Mouse (Mus musculus): ENCODE results near the gene Scn4b.

Scn4b gene

GRCm38 (mm10) chr9:45138191-45139032 lies at the start of gene Scn4b:
Gene Scn4b (plus strand): TSS chr9:45138395.
- peak; percentile 68 for DNase-seq

- no peak for DNase-seq
Measured at GRCm38 (mm10) chr9:45090811-45091210, 47.4 kb upstream of the Scn4b start.

GRCm38 (mm10) chr9:45092641-45093040 lies 45.6 kb upstream of the Scn4b start:
- no peak for DNase-seq

DNA sequence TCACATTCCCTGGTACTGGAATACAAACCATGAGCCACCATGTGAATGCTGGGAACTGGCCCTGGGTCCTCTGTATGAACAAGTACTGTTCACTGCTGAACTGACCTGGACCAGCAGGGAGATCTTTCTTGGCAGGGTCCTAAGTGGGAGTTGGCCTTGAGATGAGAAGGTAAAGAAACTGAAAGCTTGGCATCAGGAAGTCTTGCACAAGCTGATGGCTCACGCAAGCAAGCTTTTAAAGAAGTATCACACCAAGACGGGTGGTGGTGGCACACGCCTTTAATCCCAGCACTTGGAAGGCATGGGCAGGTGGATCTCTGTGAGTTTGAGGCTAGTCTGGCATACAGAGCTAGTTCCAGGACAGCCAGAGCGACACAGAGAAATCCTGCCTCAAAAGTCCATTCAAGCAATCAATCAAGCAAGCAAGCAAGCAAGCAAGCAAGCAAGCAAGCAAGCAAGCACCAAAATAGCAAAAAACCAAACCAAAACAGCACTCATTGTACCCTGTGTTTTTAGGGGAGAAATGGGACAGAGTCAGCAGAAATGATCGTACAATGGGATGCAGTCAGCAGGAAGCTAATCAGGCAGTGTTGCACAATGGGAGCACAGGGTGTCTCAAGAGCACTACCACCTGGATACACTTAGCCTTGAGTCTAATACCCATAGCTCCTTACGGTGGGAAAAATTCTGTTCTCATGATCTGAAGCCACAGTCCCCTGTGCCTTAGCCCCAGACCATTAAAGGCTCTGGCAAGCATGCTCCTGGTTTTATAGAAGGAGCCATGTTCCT lies 42.9 kb upstream of the Scn4b start:
- no peak for DNase-seq

DNA sequence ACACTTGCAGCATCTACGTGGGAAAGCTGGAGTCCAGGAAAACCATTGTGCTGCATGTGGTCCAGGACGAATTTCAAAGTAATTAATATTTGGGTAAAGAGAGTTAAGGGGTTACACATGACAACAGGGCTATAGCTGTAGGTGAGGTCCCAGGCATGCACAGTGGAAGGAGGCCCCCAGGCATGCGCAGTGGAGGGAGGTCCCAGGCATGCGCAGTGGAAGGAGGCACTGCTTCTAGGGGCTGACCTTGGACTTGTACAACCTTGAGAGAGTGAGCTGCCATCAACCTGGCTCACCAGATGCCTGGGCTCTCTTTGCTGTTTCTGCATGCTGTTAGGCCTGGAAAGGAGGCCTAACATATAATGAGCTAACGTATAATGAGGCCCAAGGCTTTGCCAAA lies 40.3 kb upstream of the Scn4b start:
- DNase-seq = no peak

- DNase-seq = no peak
Measured at GRCm38 (mm10) chr9:45098426-45098825, 39.8 kb upstream of the Scn4b start.

DNA sequence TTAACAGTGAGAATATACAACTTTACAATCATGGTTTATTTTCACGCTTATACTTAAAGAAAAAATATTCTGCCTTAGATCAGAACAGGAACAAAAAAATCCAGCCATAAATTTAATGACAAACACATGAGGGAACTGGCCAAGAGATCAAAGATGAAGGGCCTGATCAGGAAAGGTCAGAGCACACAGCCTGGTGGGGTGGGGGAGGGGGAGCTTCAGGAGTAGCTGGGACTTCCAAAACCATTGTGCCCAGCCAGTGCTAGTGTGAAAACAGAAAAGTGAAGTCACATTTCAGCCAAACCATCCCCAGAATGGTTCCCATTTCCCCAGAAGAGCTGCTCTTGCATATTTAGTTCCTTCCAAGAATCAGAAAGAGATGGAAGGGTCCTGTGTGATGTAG lies 35.7 kb upstream of the Scn4b start:
- no peak for DNase-seq

GRCm38 (mm10) chr9:45103211-45103979 lies 34.8 kb upstream of the Scn4b start:
- DNase-seq = no peak

DNA sequence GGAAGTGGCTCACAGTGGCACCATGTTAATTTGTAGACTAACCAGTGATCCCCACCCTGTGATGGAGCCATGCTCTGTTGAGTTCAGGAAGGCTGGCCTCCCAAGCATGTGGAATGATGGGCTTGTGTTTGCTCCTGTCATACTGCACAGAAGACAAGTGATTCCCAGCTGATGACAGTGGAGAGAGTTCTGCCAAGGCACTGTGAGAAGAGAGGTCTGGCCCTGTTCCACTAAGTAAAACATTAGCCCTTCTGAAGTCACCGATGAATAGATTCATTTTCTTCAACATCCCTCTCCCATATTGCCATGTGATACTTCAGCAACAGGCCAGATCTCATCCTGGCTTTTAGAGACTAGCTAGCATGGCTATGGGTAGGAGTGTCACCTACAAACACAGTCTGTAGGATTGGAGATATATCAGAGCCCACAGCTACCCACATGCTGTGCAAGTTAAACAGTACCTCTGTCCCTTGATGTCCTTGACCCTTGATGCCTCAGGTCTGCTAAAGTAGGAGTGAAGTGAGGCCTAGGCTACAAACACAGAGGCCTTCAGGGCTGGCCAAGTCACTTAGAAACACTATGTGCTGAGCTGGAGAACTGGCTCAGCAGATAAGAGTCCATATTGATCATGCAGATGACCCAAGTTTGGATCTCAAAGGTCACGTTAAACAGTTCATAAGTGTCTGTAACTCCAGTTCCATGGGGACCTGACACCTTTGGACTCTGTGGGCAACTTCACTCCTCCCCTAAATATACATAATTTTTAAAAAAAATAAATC lies 32.4 kb upstream of the Scn4b start:
- DNase-seq = no peak

DNA sequence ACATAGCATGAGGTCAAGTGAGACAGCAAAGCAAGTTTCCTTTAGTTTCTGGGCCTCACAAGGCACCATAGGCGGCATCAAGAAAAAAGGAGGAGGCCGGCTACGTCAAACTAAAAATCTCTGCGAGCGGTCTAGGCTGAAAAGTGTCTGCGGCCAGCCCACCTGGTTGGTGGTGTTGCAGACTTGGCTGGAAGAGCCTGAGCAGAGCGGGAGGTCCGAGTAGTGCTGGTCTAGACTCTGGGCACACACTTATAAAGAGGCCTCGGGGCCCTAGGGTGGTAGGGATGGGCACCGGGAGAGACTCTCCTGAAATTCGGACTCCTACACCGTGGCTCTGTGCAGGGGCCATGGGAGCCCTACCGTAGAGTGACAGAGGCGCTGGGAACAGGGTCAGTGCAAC lies 22.5 kb upstream of the Scn4b start:
- DNase-seq = peak; percentile 82

- no peak for DNase-seq
Measured at GRCm38 (mm10) chr9:45116819-45117218, 21.4 kb upstream of the Scn4b start.

- no peak for DNase-seq
Measured at GRCm38 (mm10) chr9:45117741-45118431, 20.3 kb upstream of the Scn4b start, which contains the start of gene Scn2b. Gene Scn2b (plus strand): TSS chr9:45117782.

DNA sequence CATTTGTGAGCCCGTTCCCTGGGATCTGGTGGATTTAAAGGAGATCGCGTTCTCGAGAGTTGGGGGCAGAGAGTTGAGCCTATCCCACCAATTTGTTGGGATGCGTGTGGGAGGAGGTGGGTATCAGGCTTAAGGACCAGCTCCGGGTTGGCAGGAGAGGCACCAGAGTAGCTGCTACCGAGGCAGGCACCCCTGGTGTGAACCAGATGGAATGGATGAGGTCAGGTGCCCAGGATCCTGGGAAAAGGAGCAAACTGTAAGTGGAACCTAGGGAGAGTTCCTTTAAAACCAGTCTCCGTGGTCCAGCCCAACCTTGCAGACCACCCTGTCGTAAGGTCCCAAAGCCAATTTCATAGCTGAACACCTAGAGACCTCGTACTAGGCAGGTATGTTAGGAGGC lies 19.6 kb upstream of the Scn4b start:
- no peak for DNase-seq

GRCm38 (mm10) chr9:45119316-45119953 lies 18.8 kb upstream of the Scn4b start:
- DNase-seq = no peak

DNA sequence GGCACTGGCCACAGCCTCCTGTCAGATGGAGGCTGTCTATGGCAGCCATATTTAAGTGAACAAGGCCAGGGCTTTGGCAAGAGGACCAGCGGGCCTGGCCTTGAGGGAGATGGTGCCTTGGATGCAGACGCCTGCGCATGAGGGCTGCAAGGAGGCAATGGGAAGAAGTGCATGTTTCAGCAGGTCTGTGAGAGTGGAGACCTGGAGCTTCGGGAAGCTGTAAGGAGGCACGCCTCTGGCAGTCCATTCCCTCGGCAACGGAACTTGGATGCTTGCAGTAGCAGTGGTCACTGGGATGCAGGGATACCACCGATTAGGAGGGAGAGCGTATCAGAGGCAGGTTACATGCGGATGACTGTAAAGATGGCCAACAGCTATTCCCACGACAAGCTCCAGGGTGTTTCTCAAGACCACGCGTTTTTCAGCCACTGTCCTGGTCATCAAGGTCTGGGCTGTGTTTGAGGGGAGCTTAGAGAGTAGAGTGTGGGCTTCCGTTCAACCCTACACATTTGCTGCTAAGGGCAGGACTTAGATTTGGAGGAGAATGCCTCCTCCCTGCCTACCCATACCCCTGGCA lies 18.2 kb upstream of the Scn4b start:
- no peak for DNase-seq

DNA sequence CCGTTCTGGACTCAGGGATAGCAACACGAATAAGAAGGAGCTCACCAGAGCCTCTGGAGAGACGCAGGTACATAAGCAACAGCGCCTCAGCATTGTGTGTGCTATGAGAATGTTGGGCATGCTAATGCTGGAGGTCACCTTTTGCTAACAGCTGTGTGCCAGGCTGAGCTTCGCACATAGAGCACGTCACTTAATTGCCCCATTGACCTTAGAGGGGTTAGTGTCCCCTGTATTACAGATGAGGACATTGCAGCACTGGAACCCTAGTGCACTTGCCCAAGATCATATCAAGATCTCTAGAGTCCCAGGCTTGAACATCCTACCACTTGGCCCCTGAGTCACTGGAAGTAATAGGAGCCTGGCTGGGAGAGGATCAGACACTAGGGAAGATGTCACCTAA lies 17.6 kb upstream of the Scn4b start:
- no peak for DNase-seq

GRCm38 (mm10) chr9:45121001-45121400 lies 17.2 kb upstream of the Scn4b start:
- DNase-seq = peak; percentile 55

- peak; percentile 86 for DNase-seq
Measured at GRCm38 (mm10) chr9:45121769-45122168, 16.4 kb upstream of the Scn4b start.

- DNase-seq = peak; percentile 92
Measured at GRCm38 (mm10) chr9:45122209-45122761, 15.9 kb upstream of the Scn4b start.

DNA sequence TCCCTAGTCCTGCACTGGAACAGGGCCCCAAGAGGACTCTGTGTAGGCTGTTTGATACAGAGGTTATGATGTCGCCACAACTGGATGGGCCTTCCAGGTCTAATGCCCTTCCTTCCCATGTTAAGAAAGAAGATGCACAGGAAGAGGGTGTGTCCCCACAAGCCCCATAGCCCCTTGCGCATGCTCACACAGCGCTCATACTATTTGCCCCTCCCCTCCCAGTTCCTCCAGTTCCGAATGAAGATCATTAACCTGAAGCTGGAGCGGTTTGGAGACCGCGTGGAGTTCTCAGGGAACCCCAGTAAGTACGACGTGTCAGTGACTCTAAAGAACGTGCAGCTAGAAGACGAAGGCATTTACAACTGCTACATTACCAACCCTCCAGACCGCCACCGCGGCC lies 13.0 kb upstream of the Scn4b start:
- no peak for DNase-seq

GRCm38 (mm10) chr9:45126941-45127340 lies 11.3 kb upstream of the Scn4b start:
- no peak for DNase-seq

All from right cerebral cortex, adult 18-20 months (tissue).